Comparison of ENCODE assay signal across 22 mouse cellular contexts in the genomic region with DNA sequence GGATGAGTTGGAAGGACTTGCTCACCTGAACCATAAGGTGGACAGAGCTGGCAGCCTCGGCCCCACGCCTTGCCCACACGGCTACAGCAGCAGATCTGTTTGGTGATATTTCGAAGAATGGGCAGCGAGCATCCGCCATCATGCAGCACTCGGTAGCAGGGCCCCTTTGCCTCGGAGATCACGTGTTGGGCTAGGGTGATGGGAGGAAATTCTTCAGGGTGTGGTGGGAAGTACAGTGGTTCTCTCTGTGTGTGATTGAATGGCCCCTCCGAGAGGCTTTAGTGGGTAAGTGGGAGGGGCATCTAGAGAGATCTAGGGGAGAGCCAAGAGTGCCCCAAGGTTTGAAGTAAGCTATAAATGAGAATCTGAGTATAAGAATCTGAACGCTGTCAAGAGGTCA. TPM values are rescaled to one million over a fixed set of nuclear protein-coding genes. Genes with fewer than 3 reads are reported as not detected.
DNase-seq lines count a peak whose midpoint lies in the region; ATAC-seq and TF ChIP-seq lines count a peak whose summit lies in the region.
"Had no signal": no experiment of that assay in that cellular context is flagged by ENCODE, and none has a peak within 500 bp of the region (broad histone marks: within the 10 kb centered on the region; RNA-seq: fewer than 3 reads in every experiment).

No protein-coding gene starts in this region.

- H3K9ac ChIP-seq in ES-Bruce4 (ENCODE audit: low read depth, poor library complexity, severe bottlenecking), result no peak overlapping the region
- H3K9ac ChIP-seq in ES-E14 (ENCODE audit: insufficient read depth, low read depth, low read length, poor library complexity, severe bottlenecking), result peak overlapping the region; percentile 62; the same call in 1 of the 2 replicates
- no peak overlapping the region for H3K9ac ChIP-seq in forebrain, embryonic 13.5 days
- H3K9ac ChIP-seq: heart, embryonic 12.5 days; hindbrain, embryonic 14.5 days; intestine, embryonic 15.5 days; kidney, embryonic 15.5 days had no signal

- H3K4me1 ChIP-seq in ES-Bruce4 (ENCODE audit: control insufficient read depth, insufficient read depth, low read length) (peaks cover 6% of the 10 kb centered on the region), ES-E14 (ENCODE audit: control insufficient read depth in 2 of 2, insufficient read depth in 2 of 2, low read length in 2 of 2, poor library complexity in 1 of 2) (peaks cover 16 to 27% of the 10 kb centered on the region in 2 experiments; a peak in 3 of 4 replicates)
- peaks cover 40% of the 10 kb centered on the region for H3K4me1 ChIP-seq in forebrain, embryonic 13.5 days

- WGBS in forebrain, embryonic 13.5 days, result 88% methylated on average over 11 of the region's 11 CpGs

- in situ Hi-C loops in ES-E14 (cut with MboI; ENCODE audit: low sequenced_read_pairs in 2 of 2, unreplicated experiment in 2 of 2), result no loop called here

- peaks cover 9% of the 10 kb centered on the region; the same call in 1 of the 2 replicates for H3K36me3 ChIP-seq in ES-Bruce4 (ENCODE audit: control insufficient read depth, insufficient read depth, low read length, poor library complexity, severe bottlenecking)
- peaks cover 20% of the 10 kb centered on the region for H3K36me3 ChIP-seq in ES-E14 (ENCODE audit: control insufficient read depth, insufficient read depth, low read length, poor library complexity, severe bottlenecking)
- no peaks in the 10 kb centered on the region for H3K36me3 ChIP-seq in splenic B cell, adult 2 months (ENCODE audit: control insufficient read depth, insufficient read depth, low read length, poor library complexity, severe bottlenecking)
- H3K36me3 ChIP-seq in forebrain, embryonic 13.5 days (ENCODE audit: poor library complexity, severe bottlenecking), result no peaks in the 10 kb centered on the region
- H3K36me3 ChIP-seq: embryonic facial prominence, embryonic 10.5 days; kidney, embryonic 15.5 days had no signal

- H3K4me2 ChIP-seq in forebrain, embryonic 13.5 days, result no peak overlapping the region
- H3K4me2 ChIP-seq: heart, embryonic 12.5 days; hindbrain, embryonic 14.5 days; intestine, embryonic 15.5 days; kidney, embryonic 15.5 days had no signal

- no peak for TF ChIP-seq CTCF in ES-Bruce4 (IDR thresholded peaks at IDR 0.05; ENCODE audit: low read depth, low read length)

- no peaks in the 10 kb centered on the region for H3K27me3 ChIP-seq in ES-Bruce4 (ENCODE audit: control insufficient read depth, insufficient read depth, low read length, poor library complexity, severe bottlenecking)
- no peaks in the 10 kb centered on the region for H3K27me3 ChIP-seq in splenic B cell, adult 2 months (ENCODE audit: control insufficient read depth, insufficient read depth, low read length, poor library complexity, severe bottlenecking)
- H3K27me3 ChIP-seq in forebrain, embryonic 13.5 days, result peaks cover 94% of the 10 kb centered on the region

- TF ChIP-seq EP300 in ES-Bruce4 (IDR thresholded peaks at IDR 0.05; ENCODE audit: insufficient read depth, low read depth, low read length), result no peak

- peak overlapping the region; percentile 36 for H3K4me3 ChIP-seq in ES-Bruce4 (ENCODE audit: low read depth, low read length)
- peak overlapping the region in 1 of 2 experiments; percentile 52; a peak in 2 of 4 replicates for H3K4me3 ChIP-seq in ES-E14 (ENCODE audit: insufficient read depth in 1 of 2, low read depth in 1 of 2, low read length in 2 of 2, poor library complexity in 1 of 2, severe bottlenecking in 1 of 2)
- H3K4me3 ChIP-seq in forebrain, embryonic 13.5 days, result no peak overlapping the region
- H3K4me3 ChIP-seq: embryonic facial prominence, embryonic 10.5 days; heart, embryonic 12.5 days; intestine, embryonic 15.5 days; kidney, embryonic 15.5 days had no signal

- H3K9me3 ChIP-seq in ES-Bruce4 (replicated peaks; ENCODE audit: control insufficient read depth, insufficient read depth, low read length, poor library complexity, severe bottlenecking) (no peaks in the 10 kb centered on the region), ES-E14 (ENCODE audit: control insufficient read depth, insufficient read depth, low read depth, low read length) (no peaks in the 10 kb centered on the region)
- H3K9me3 ChIP-seq in forebrain, embryonic 13.5 days (replicated peaks), result no peaks in the 10 kb centered on the region
- H3K9me3 ChIP-seq: heart, embryonic 12.5 days; intestine, embryonic 15.5 days; kidney, embryonic 15.5 days had no signal

- no peak for ATAC-seq in forebrain, embryonic 13.5 days
- ATAC-seq: activated CD4-positive, CD25-positive, alpha-beta regulatory T cell, adult 4 months; forebrain, embryonic 14.5 days; intestine, embryonic 15.5 days had no signal

- no peak for TF ChIP-seq POLR2A in ES-Bruce4 (IDR thresholded peaks at IDR 0.05; ENCODE audit: insufficient read depth, low read length)

- H3K27ac ChIP-seq in ES-Bruce4 (ENCODE audit: insufficient read depth, low read length), result peak overlapping the region; percentile 40; the same call in 1 of the 2 replicates
- H3K27ac ChIP-seq in ES-E14 (ENCODE audit: insufficient read depth, low read depth, low read length, poor library complexity, severe bottlenecking), result no peak overlapping the region
- no peak overlapping the region for H3K27ac ChIP-seq in forebrain, embryonic 13.5 days
- H3K27ac ChIP-seq: embryonic facial prominence, embryonic 10.5 days; hindbrain, embryonic 14.5 days; intestine, embryonic 15.5 days; kidney, embryonic 15.5 days had no signal

- peak; percentile 97 for DNase-seq in heart, adult 11 months
- DNase-seq in heart, postnatal 4 days, result no peak
- DNase-seq in ES-E14 (ENCODE audit: low read depth, low spot score), result no peak
- peak; percentile 5 for DNase-seq in splenic B cell, adult 2 months (ENCODE audit: low read depth, low spot score)
- DNase-seq in Muller cell, postnatal 12 days (ENCODE audit: inconsistent ontology term), result no peak
- DNase-seq: adrenal gland, postnatal 14 days; cerebellum, adult 2 months; cerebellum, postnatal 25 days had no signal

TF ChIP-seq in ES-E14, 5 proteins besides CTCF, POLR2A, EP300 and RAD21:
- TF ChIP-seq MAFK (IDR thresholded peaks at IDR 0.05; ENCODE audit: insufficient read depth, low read depth, low read length) (no peak), HCFC1 (IDR thresholded peaks at IDR 0.05; ENCODE audit: borderline replicate concordance, insufficient read depth, low read length) (no peak), ZNF384 (IDR thresholded peaks at IDR 0.05; ENCODE audit: low read depth, low read length) (no peak), CHD2 (IDR thresholded peaks at IDR 0.05; ENCODE audit: low read depth, low read length) (no peak)

RNA-seq across cellular contexts. Expression of gene Ltbp4, which starts 9.3 kb away (rescaled TPM):
- total RNA-seq in heart, postnatal 4 days (2021), result 100 to 1,000 TPM; 238 to 255 TPM
- 66.8 and 72.5 TPM in 2 replicates for polyA plus RNA-seq in ES-Bruce4 (2011; ENCODE audit: insufficient read depth, insufficient read length, low read depth, missing spikeins)
- total RNA-seq in ES-E14 (2012; rRNA removed), result 65.8 and 114 TPM in 2 replicates
- 10.5 and 13.4 TPM in 2 replicates for polyA plus RNA-seq in forebrain, embryonic 13.5 days (2015; fragmentation: Nextera tagmentation; extraction: Ambion mirVana)

RNA-seq across cellular contexts. Expression of gene Shkbp1, which starts 27.7 kb away (rescaled TPM):
- 10 to 100 TPM; 18.4 to 19.8 TPM for total RNA-seq in heart, postnatal 4 days (2021)
- 43.6 and 44.5 TPM in 2 replicates for polyA plus RNA-seq in ES-Bruce4 (2011; ENCODE audit: insufficient read depth, insufficient read length, low read depth, missing spikeins)
- 28.8 and 45.5 TPM in 2 replicates for total RNA-seq in ES-E14 (2012; rRNA removed)
- 85.4 and 89.3 TPM in 2 replicates for polyA plus RNA-seq in forebrain, embryonic 13.5 days (2015; fragmentation: Nextera tagmentation; extraction: Ambion mirVana)

RNA-seq across cellular contexts. Expression of gene Gm20479, which starts 29.1 kb away (rescaled TPM):
- 1 to 10 TPM in 1 of 2 experiments, not detected in 1; 3.7 TPM for total RNA-seq in heart, postnatal 4 days (2021)
- polyA plus RNA-seq in ES-Bruce4 (2011; ENCODE audit: insufficient read depth, insufficient read length, low read depth, missing spikeins), result 15.8 and 17.1 TPM in 2 replicates
- total RNA-seq in ES-E14 (2012; rRNA removed), result 1.4 and 1.5 TPM in 2 replicates
- 0.62 TPM in 1 of 2 replicates, not detected in the other for polyA plus RNA-seq in forebrain, embryonic 13.5 days (2015; fragmentation: Nextera tagmentation; extraction: Ambion mirVana)
- total RNA-seq: gastrocnemius, postnatal 4 days; heart, adult 8-10 months; heart, postnatal 25 days had no signal
- polyA plus RNA-seq: cerebellum, adult 2 months; embryonic facial prominence, embryonic 10.5 days; embryonic facial prominence, embryonic 14.5 days; heart, embryonic 16.5 days; hindbrain, embryonic 14.5 days had no signal

Comparison
In these comparisons a context has a peak if more than half of its experiments do, and no peak if none do; other contexts are left out.
1. DNase-seq: peak in heart, adult 11 months (single experiment) and splenic B cell, adult 2 months (single experiment); none in heart, postnatal 4 days (single experiment), ES-E14 (single experiment) and Muller cell, postnatal 12 days (single experiment).